Mouse (Mus musculus): ENCODE data around the gene Msl2.

The Msl2 gene

DNA sequence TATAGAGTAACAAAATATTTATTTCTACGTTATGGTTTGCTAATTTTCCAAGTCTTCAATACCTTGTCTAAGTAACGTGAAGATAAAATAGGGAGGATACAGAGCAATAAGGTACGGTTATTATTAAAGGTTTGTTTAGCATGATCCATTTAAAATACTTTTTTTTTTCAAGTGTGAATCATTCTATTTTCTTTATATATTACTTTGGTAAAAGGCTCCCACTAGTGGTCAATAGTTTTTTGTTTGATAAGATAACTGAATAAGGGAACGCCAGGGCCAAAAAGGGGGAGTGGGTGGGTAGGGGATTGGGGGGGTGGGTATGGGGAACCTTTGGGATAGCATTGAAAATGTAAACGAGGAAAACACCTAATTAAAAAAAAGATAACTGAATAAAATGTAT, 79.0 kb downstream of the Msl2 start:
- peak; percentile 25 for DNase-seq (ENCODE audit: low read depth)

All from NIH3T3 (cell line).